Mouse (Mus musculus) gonadal fat pad, adult 2 months (tissue): Measurements from ENCODE around the gene Olfr31. TPM values are rescaled to one million over a fixed set of nuclear protein-coding genes. Genes with fewer than 3 reads are reported as not detected.

Experiments
- DNase-seq: peaks from one replicate; pipeline ENCODE4 v3.0.0-alpha.2; 2012; ENCODE audit warnings: low read depth
- polyA plus RNA-seq: library from polyadenylated mRNA; depleted of rRNA; stranded (reverse); fragments of >200 nt; gene quantifications from 2 replicates; pipeline ENCODE4 v1.2.3, GENCODE M21; 2012; rRNA removed

Olfr31 gene
- polyA plus RNA-seq, 1 experiment, result not detected

- DNase-seq, result no peak
Measured at GRCm38 (mm10) chr14:14354511-14355359, 32.1 kb downstream of the Olfr31 start.

GRCm38 (mm10) chr14:14355360-14355646 lies 32.7 kb downstream of the Olfr31 start:
- no peak for DNase-seq

Other genes with a start within 250 kb of the Olfr31 start
- gene Psmd6, start 201.8 kb upstream of the Olfr31 start, polyA plus RNA-seq, result 33.3 and 34.1 TPM in 2 replicates
- gene Olfr720, start 136.0 kb upstream of the Olfr31 start, polyA plus RNA-seq, result not detected in 2 replicates
- 26.8 and 29.7 TPM in 2 replicates for gene Il3ra, start 23.4 kb downstream of the Olfr31 start, polyA plus RNA-seq
- gene Olfr721-ps1, start 78.5 kb downstream of the Olfr31 start, polyA plus RNA-seq, result not detected in 2 replicates